Mouse (Mus musculus) thymus, adult 2 months (tissue): ENCODE measurements at regions not wholly inside any gene's neighbourhood (a gene's known extent, or its start where the extent isn't known, plus 50 kb on each side); places are given as distances from the start of the nearest gene placed in this dataset.

Experiments used
- DNase-seq: peaks from one replicate; pipeline ENCODE4 v3.0.0; 2021
- H3K27ac ChIP-seq: fragments of 200-500 bp; 2 replicates; pipeline ENCODE4 v1.5.1; 2012; ENCODE audit warnings: low read length, control low read depth; ENCODE audit not compliant: control insufficient read depth, insufficient read depth
- H3K27me3 ChIP-seq: fragments of 200-500 bp; 2 replicates; pipeline ENCODE4 v1.6.1; 2012; ENCODE audit warnings: mild to moderate bottlenecking, low read length, moderate library complexity, mixed read lengths; ENCODE audit not compliant: control insufficient read depth, insufficient read depth
- H3K36me3 ChIP-seq: fragments of 200-500 bp; 2 replicates; pipeline ENCODE4 v1.6.1; 2012; ENCODE audit warnings: mild to moderate bottlenecking, low read length, moderate library complexity; ENCODE audit not compliant: control insufficient read depth, insufficient read depth
- H3K4me1 ChIP-seq: fragments of 200-500 bp; replicated peaks from 2 replicates; pipeline ENCODE4 v1.6.1; 2012; ENCODE audit warnings: low read length; ENCODE audit not compliant: control insufficient read depth, insufficient read depth
- H3K4me3 ChIP-seq: fragments of 200-500 bp; 2 replicates; pipeline ENCODE4 v1.5.1; 2012; ENCODE audit warnings: mild to moderate bottlenecking, low read length, control low read depth, moderate library complexity; ENCODE audit not compliant: control insufficient read depth, insufficient read depth
- CTCF ChIP-seq: fragments of 200-500 bp; IDR thresholded peaks from 2 replicates; pipeline ENCODE4 v1.5.1; 2012; ENCODE audit warnings: mild to moderate bottlenecking, control low read depth, low read length, moderate library complexity, borderline replicate concordance; ENCODE audit not compliant: control insufficient read depth, poor library complexity, insufficient read depth; ENCODE audit errors: extremely low read depth
- POLR2A ChIP-seq: fragments of 200-500 bp; IDR thresholded peaks from 2 replicates; pipeline ENCODE4 v1.6.1; 2012; ENCODE audit warnings: mild to moderate bottlenecking, low read length, control low read depth, moderate library complexity; ENCODE audit not compliant: control insufficient read depth, poor library complexity, insufficient read depth; ENCODE audit errors: extremely low read depth
- WGBS: fragments of 180-500 bp; shearing (Covaris S2); methylation state at CpG from one replicate; pipeline ENCODE4 v1.1.7; 2018; 5-methylcytosine and 5-hydroxymethylcytosine counted together

DNA sequence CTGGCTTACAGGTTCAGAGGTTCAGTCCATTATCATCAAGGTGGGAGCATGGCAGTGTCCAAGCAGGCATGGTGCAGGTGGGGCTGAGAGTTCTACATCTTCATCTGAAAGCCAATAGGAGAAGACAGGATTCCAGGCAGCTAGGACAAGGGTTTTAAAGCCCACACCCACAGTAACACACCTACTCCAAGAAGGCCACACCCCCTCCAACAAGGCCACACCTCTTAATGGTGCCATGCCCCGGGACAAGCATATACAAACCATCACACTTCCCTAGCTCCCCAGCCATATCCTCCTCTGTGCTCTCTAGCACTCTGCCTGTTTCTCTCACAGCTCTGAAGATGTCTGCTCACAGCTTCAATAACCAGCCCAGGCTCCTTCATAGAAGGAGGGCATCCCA is 61.8 kb upstream of the Ywhaq start:
- Histone ChIP-seq H3K27ac (no peak overlapping the region), H3K27me3 (no peaks in the 10 kb centered on the region), H3K4me3 (no peak overlapping the region), H3K36me3 (no peaks in the 10 kb centered on the region), H3K4me1 (no peaks in the 10 kb centered on the region)
- no peak for DNase-seq
- WGBS = 33% methylated on average over 1 of the region's 1 CpGs
- TF ChIP-seq POLR2A (no peak), CTCF (no peak)

DNA sequence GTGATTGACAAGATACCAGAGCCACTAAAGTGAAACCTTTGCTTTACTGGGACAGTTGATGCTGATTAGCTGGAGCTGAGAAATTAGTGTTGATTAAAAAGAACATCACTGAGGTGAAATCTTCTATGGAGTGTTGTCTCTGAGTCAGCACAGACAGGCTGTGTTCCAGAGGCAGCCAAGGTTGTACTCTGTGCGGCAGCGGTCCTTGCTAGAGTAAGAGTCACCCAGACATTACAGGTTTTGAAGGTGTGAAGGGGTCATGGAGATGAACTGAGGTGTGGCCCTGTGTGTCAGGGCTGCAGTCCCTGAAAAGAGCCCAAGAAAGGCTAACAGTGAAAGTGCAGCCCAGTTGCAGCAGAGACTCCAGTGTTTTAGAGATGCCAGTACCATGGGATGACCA is 59.1 kb upstream of the Ywhaq start:
- H3K4me3 ChIP-seq = no peak overlapping the region
- no peaks in the 10 kb centered on the region for H3K4me1 ChIP-seq
- H3K36me3 ChIP-seq = no peaks in the 10 kb centered on the region
- no peak overlapping the region for H3K27ac ChIP-seq
- TF ChIP-seq POLR2A (no peak), CTCF (no peak)
- no peaks in the 10 kb centered on the region for H3K27me3 ChIP-seq
- 86% methylated on average over 2 of the region's 2 CpGs for WGBS
- DNase-seq = no peak

- Histone ChIP-seq H3K4me3 (no peak overlapping the region), H3K36me3 (no peaks in the 10 kb centered on the region), H3K4me1 (no peaks in the 10 kb centered on the region), H3K27ac (no peak overlapping the region), H3K27me3 (no peaks in the 10 kb centered on the region)
- no peak for DNase-seq
- TF ChIP-seq CTCF (no peak), POLR2A (no peak)
- WGBS = 94% methylated on average over 6 of the region's 6 CpGs
Measured at GRCm38 (mm10) chr12:21472951-21473710, 55.7 kb upstream of the Ywhaq start.

GRCm38 (mm10) chr12:21472487-21472886 is 55.0 kb upstream of the Ywhaq start:
- H3K4me3 ChIP-seq = no peak overlapping the region
- DNase-seq = no peak
- WGBS = 32% methylated on average over 4 of the region's 4 CpGs

DNA sequence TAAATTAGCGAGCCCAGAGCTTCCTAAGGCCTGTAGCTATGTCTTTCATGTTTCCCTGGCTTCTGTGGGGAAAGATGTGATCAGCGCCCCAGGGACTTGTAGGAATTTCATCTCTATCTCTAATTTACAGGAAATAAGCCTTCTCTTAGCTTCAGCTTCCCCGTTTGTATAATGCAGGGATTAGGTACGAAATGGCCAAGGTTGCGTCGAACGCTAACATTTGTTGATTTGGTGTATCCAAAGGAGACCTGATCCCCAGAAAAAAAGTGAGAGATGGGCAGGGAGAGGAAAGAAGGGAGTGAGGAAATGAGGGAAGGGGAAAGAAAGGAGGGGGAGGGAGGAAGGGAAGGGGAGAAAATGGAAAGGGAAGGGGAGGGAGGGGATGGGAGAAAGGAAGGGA is 54.5 kb upstream of the Ywhaq start:
- no peaks in the 10 kb centered on the region for H3K27me3 ChIP-seq
- no peaks in the 10 kb centered on the region for H3K36me3 ChIP-seq
- DNase-seq = no peak
- 94% methylated on average over 7 of the region's 7 CpGs for WGBS
- no peak for TF ChIP-seq CTCF
- TF ChIP-seq POLR2A = no peak
- no peaks in the 10 kb centered on the region for H3K4me1 ChIP-seq
- H3K27ac ChIP-seq = no peak overlapping the region
- no peak overlapping the region for H3K4me3 ChIP-seq

More at GRCm38 (mm10) chr12:21472487-21472886, 55.0 kb upstream of the Ywhaq start:
- H3K4me1 ChIP-seq = no peaks in the 10 kb centered on the region
- no peaks in the 10 kb centered on the region for H3K36me3 ChIP-seq
- H3K27me3 ChIP-seq = no peaks in the 10 kb centered on the region
- TF ChIP-seq CTCF (no peak), POLR2A (no peak)
- no peak overlapping the region for H3K27ac ChIP-seq

DNA sequence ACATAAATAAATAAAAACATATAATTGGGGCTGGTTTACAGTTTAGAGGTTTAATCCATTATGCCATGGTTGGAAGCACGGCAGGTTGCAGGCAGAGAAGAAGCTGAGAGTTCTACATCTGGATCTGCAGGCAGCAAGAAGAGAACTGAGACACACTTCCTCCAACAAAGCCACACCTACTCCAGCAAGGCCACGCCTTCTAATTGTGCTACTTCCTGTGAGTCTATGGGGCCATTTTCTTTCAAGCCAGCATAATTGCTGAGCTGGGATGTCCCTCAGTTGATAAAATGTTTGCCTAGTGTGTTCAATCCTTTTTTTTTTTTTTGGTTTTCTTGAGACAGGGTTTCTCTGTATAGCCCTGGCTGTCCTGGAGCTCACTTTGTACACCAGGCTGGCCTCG is 52.8 kb upstream of the Ywhaq start:
- H3K36me3 ChIP-seq = no peaks in the 10 kb centered on the region
- H3K27ac ChIP-seq = no peak overlapping the region
- 100% methylated on average over 3 of the region's 3 CpGs for WGBS
- no peak overlapping the region for H3K4me3 ChIP-seq
- no peak for DNase-seq
- no peaks in the 10 kb centered on the region for H3K27me3 ChIP-seq
- no peak for TF ChIP-seq CTCF
- no peak for TF ChIP-seq POLR2A
- H3K4me1 ChIP-seq = no peaks in the 10 kb centered on the region
